Mouse (Mus musculus) heart, embryonic 14.5 days (tissue): ENCODE measurements around the gene Mrpl51. TPM values are rescaled to one million over a fixed set of nuclear protein-coding genes. Genes with fewer than 3 reads are reported as not detected.
A peak's percentile ranks its signal among the peaks of the same experiment; 100 is the strongest.

Source experiments
- ATAC-seq: fragments of 200-750 bp; cut with Nextera tagmentation; 2 replicates; pipeline ENCODE4 v1.8.0; 2017; ENCODE audit warnings: low read depth, moderate TSS enrichment; ENCODE audit not compliant: insufficient number of reproducible peaks, insufficient read depth, low FRiP score
- H3K27ac ChIP-seq, 2 experiments: fragments of 200-500 bp in 1 of 2; fragments of 300-500 bp in 1 of 2; sonication (generic) in 1 of 2; replicated peaks in 1 of 2; 2 replicates each; pipeline ENCODE4 v1.5.1; 2012 to 2014; ENCODE audit warnings: low read depth in 2 of 2, low read length in 2 of 2, control low read depth in 1 of 2, mild to moderate bottlenecking in 1 of 2, mixed read lengths in 1 of 2; ENCODE audit not compliant: control insufficient read depth in 1 of 2, insufficient read depth in 1 of 2
- H3K27me3 ChIP-seq: fragments of 300-500 bp; sonication (generic); 2 replicates; pipeline ENCODE4 v1.6.1; 2014; ENCODE audit warnings: mild to moderate bottlenecking, low read length, control low read depth; ENCODE audit not compliant: control insufficient read depth, insufficient read depth
- H3K36me3 ChIP-seq: fragments of 300-500 bp; sonication (generic); 2 replicates; pipeline ENCODE4 v1.6.1; 2014; ENCODE audit warnings: mild to moderate bottlenecking, control low read depth, low read length, mixed read lengths; ENCODE audit not compliant: control insufficient read depth, insufficient read depth
- H3K4me1 ChIP-seq, 2 experiments: fragments of 200-500 bp in 1 of 2; fragments of 300-500 bp in 1 of 2; sonication (generic) in 1 of 2; 2 replicates each; pipeline ENCODE4 v1.6.1; 2012 to 2014; ENCODE audit warnings: low read length in 2 of 2, control low read depth in 1 of 2, mixed read lengths in 1 of 2; ENCODE audit not compliant: control insufficient read depth in 2 of 2, insufficient read depth in 2 of 2
- H3K4me2 ChIP-seq: fragments of 300-500 bp; sonication (generic); 2 replicates; pipeline ENCODE4 v1.6.1; 2014; ENCODE audit warnings: mild to moderate bottlenecking, low read length
- H3K4me3 ChIP-seq, 2 experiments: fragments of 200-500 bp in 1 of 2; fragments of 300-500 bp in 1 of 2; sonication (generic) in 1 of 2; 2 replicates each; pipeline ENCODE4 v1.5.1; 2012 to 2014; ENCODE audit warnings: low read length in 2 of 2, mild to moderate bottlenecking in 2 of 2, control low read depth in 1 of 2, low read depth in 1 of 2, moderate library complexity in 1 of 2; ENCODE audit not compliant: control insufficient read depth in 1 of 2, insufficient read depth in 1 of 2
- H3K9ac ChIP-seq: fragments of 300-500 bp; sonication (generic); 2 replicates; pipeline ENCODE4 v1.6.1; 2014; ENCODE audit warnings: mild to moderate bottlenecking, low read length
- H3K9me3 ChIP-seq: fragments of 300-500 bp; sonication (generic); 2 replicates; pipeline ENCODE4 v1.6.1; 2016; ENCODE audit warnings: low read length, control low read depth; ENCODE audit not compliant: control insufficient read depth
- WGBS: fragments of 180-500 bp; shearing (Covaris S2); extraction: QIAGEN DNeasy Blood & Tissue Kit; methylation state at CpG from one replicate; pipeline ENCODE4 v1.1.7; 2014; 5-methylcytosine and 5-hydroxymethylcytosine counted together
- polyA plus RNA-seq: library from polyadenylated mRNA; unstranded; fragments of >200 nt; fragmentation: Nextera tagmentation; extraction: Ambion mirVana; gene quantifications from 2 replicates; pipeline ENCODE4 v1.2.1, GENCODE M21; 2014

Mrpl51 gene
- polyA plus RNA-seq, 1 experiment from 2014 or later, result 264 TPM

- H3K9me3 ChIP-seq, result no peaks in the 10 kb centered on the region
- no peaks in the 10 kb centered on the region for H3K27me3 ChIP-seq
- no peak overlapping the region for H3K4me2 ChIP-seq
- peaks cover 62% of the 10 kb centered on the region for H3K36me3 ChIP-seq
- H3K27ac ChIP-seq, result no peak overlapping the region
- peaks cover 12 to 17% of the 10 kb centered on the region in 2 experiments for H3K4me1 ChIP-seq
- no peak for ATAC-seq
- no peak overlapping the region for H3K9ac ChIP-seq
- no peak overlapping the region for H3K4me3 ChIP-seq
- 81% methylated on average over 4 of the region's 4 CpGs for WGBS
These were observed 37.9 kb upstream of the Mrpl51 start for GRCm38 (mm10) chr6:125153682-125154081.

GRCm38 (mm10) chr6:125154550-125154949 is 37.1 kb upstream of the Mrpl51 start:
- peaks cover 71% of the 10 kb centered on the region for H3K36me3 ChIP-seq
- no peaks in the 10 kb centered on the region for H3K27me3 ChIP-seq
- ATAC-seq, result no peak
- no peaks in the 10 kb centered on the region for H3K9me3 ChIP-seq
- H3K27ac ChIP-seq, result no peak overlapping the region
- no peak overlapping the region for H3K9ac ChIP-seq
- H3K4me3 ChIP-seq, result no peak overlapping the region
- H3K4me1 ChIP-seq, result peaks cover 4 to 9% of the 10 kb centered on the region in 2 experiments
- H3K4me2 ChIP-seq, result no peak overlapping the region

- Histone ChIP-seq H3K27me3 (no peaks in the 10 kb centered on the region), H3K4me2 (no peak overlapping the region), H3K9me3 (no peaks in the 10 kb centered on the region), H3K9ac (no peak overlapping the region), H3K4me3 (no peak overlapping the region), H3K4me1 (peaks cover 0 to 8% of the 10 kb centered on the region in 2 experiments; a peak in 1 of 4 replicates), H3K36me3 (peaks cover 78% of the 10 kb centered on the region), H3K27ac (no peak overlapping the region)
- WGBS, result 89% methylated on average over 8 of the region's 8 CpGs
- no peak for ATAC-seq
These were observed 36.3 kb upstream of the Mrpl51 start for GRCm38 (mm10) chr6:125155262-125155661.

- ATAC-seq, result no peak
- no peak overlapping the region for H3K9ac ChIP-seq
- peaks cover 84% of the 10 kb centered on the region for H3K36me3 ChIP-seq
- peaks cover 9 to 17% of the 10 kb centered on the region in 2 experiments; a peak in 3 of 4 replicates for H3K4me1 ChIP-seq
- H3K4me2 ChIP-seq, result no peak overlapping the region
- no peak overlapping the region for H3K4me3 ChIP-seq
- H3K9me3 ChIP-seq, result no peaks in the 10 kb centered on the region
- WGBS, result 95% methylated on average over 3 of the region's 3 CpGs
- no peak overlapping the region for H3K27ac ChIP-seq
- no peaks in the 10 kb centered on the region for H3K27me3 ChIP-seq
These were observed 35.1 kb upstream of the Mrpl51 start for GRCm38 (mm10) chr6:125156491-125156890.

- Histone ChIP-seq H3K9ac (no peak overlapping the region), H3K4me2 (no peak overlapping the region), H3K9me3 (no peaks in the 10 kb centered on the region), H3K4me3 (no peak overlapping the region), H3K27me3 (no peaks in the 10 kb centered on the region), H3K36me3 (peaks cover 84% of the 10 kb centered on the region), H3K4me1 (peaks cover 11 to 21% of the 10 kb centered on the region in 2 experiments; a peak in 3 of 4 replicates), H3K27ac (no peak overlapping the region)
- no peak for ATAC-seq
- WGBS, result 75% methylated on average over 7 of the region's 7 CpGs
These were observed 34.5 kb upstream of the Mrpl51 start for GRCm38 (mm10) chr6:125156903-125157614.

GRCm38 (mm10) chr6:125158944-125159492 is 32.6 kb upstream of the Mrpl51 start:
- Histone ChIP-seq H3K4me1 (peaks cover 11 to 30% of the 10 kb centered on the region in 2 experiments; a peak in 3 of 4 replicates), H3K27me3 (no peaks in the 10 kb centered on the region), H3K36me3 (peaks cover 82% of the 10 kb centered on the region), H3K27ac (no peak overlapping the region), H3K9me3 (no peaks in the 10 kb centered on the region), H3K4me3 (no peak overlapping the region), H3K4me2 (no peak overlapping the region), H3K9ac (no peak overlapping the region)
- 82% methylated on average over 15 of the region's 15 CpGs for WGBS
- no peak for ATAC-seq

- Histone ChIP-seq H3K4me3 (no peak overlapping the region), H3K27ac (peak overlapping the region in 1 of 2 experiments; percentile 86; a peak in 3 of 4 replicates), H3K27me3 (no peaks in the 10 kb centered on the region), H3K4me1 (peaks cover 11 to 33% of the 10 kb centered on the region in 2 experiments; a peak in 3 of 4 replicates), H3K9me3 (no peaks in the 10 kb centered on the region), H3K36me3 (peaks cover 85% of the 10 kb centered on the region), H3K9ac (peak overlapping the region; percentile 3; the same call in 1 of the 2 replicates), H3K4me2 (no peak overlapping the region)
- no peak for ATAC-seq
- WGBS, result 67% methylated on average over 7 of the region's 7 CpGs
These were observed 31.6 kb upstream of the Mrpl51 start for GRCm38 (mm10) chr6:125159773-125160557.
